Mouse (Mus musculus) E14TG2a.4 (cell line): ENCODE data around the gene Fth1.

Experiments used
- CTCF ChIP-seq: conservative IDR thresholded peaks from 2 replicates; pipeline ENCODE4 v1.5.1; 2014; ENCODE audit warnings: low read length
- NANOG ChIP-seq: IDR thresholded peaks from 2 replicates; pipeline ENCODE4 v1.6.1; 2014; ENCODE audit warnings: borderline replicate concordance, low read length, mixed read lengths

DNA sequence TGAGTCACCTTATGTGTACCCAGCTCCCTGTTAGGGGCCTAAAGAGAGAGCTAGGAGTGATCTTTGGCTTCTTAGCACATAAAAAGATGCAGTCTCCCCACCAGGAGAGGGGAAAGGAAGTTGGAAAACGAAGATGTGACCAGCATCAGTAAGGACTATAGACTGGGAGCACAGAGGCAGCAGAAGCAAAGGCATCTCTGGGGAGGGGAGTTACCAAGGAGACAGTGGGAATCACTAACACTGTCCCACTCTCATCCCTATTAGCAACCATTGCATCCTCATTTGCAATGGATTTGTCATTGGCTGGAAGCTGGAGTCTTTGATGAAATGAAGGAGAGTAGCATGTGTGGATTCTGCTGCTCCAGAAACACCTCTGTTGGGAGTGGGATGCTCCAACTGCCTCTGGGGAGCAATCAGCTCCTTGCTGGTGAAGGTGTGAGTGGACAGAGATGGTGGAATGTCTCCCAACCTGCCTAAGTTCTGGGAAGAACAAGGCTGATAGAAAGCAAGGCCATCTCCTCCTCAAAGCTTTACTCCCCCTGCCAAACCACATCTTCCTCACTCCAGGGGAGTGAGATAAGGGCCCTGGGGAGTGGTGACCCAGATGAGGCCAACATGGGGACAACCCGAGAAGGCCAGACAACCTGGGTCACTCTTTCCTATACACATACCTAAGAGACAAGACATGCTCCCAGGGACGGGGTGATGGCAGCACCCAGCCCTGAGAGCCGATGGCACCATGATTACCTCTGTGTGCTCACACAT, 23.6 kb upstream of the Fth1 start:
- TF ChIP-seq CTCF (no peak), NANOG (no peak)
